In genomic region chr1:63544122-63544521, GRCm38 (mm10) we compare ENCODE assay signal across 25 mouse cellular contexts.
DNase-seq lines count a peak whose midpoint lies in the region; ATAC-seq and TF ChIP-seq lines count a peak whose summit lies in the region.
"Had no signal": no experiment of that assay in that cellular context is flagged by ENCODE, and none has a peak within 500 bp of the region (broad histone marks: within the 10 kb centered on the region; RNA-seq: fewer than 3 reads in every experiment).

No protein-coding gene starts in this region.

- H3K36me3 ChIP-seq in hindbrain, embryonic 16.5 days (ENCODE audit: control insufficient read depth, insufficient read depth, low read length): peaks cover 2% of the 10 kb centered on the region; the same call in 1 of the 2 replicates
- H3K36me3 ChIP-seq in hindbrain, embryonic 11.5 days (ENCODE audit: control insufficient read depth, insufficient read depth, low read length): no peaks in the 10 kb centered on the region
- no peaks in the 10 kb centered on the region for H3K36me3 ChIP-seq in neural tube, embryonic 14.5 days (ENCODE audit: control insufficient read depth, insufficient read depth, low read length)
- no peaks in the 10 kb centered on the region for H3K36me3 ChIP-seq in midbrain, embryonic 15.5 days (replicated peaks)
- H3K36me3 ChIP-seq in neural tube, embryonic 15.5 days: 0 out of 2 replicates have a peak, but pooled peaks cover 2% of the 10 kb centered on the region
- H3K36me3 ChIP-seq: forebrain, embryonic 10.5 days; heart, embryonic 12.5 days; heart, embryonic 15.5 days had no signal

- H3K4me3 ChIP-seq in hindbrain, embryonic 16.5 days (ENCODE audit: low read length): no peak overlapping the region
- no peak overlapping the region for H3K4me3 ChIP-seq in hindbrain, embryonic 11.5 days (ENCODE audit: low read depth, low read length)
- H3K4me3 ChIP-seq in neural tube, embryonic 14.5 days (ENCODE audit: low read depth, low read length): no peak overlapping the region
- H3K4me3 ChIP-seq in midbrain, embryonic 15.5 days: no peak overlapping the region
- no peak overlapping the region for H3K4me3 ChIP-seq in neural tube, embryonic 15.5 days (replicated peaks)
- no peak overlapping the region for H3K4me3 ChIP-seq in cerebellum, adult 2 months (replicated peaks; ENCODE audit: insufficient read depth, low read depth, low read length)
- H3K4me3 ChIP-seq: forebrain, embryonic 10.5 days; forebrain, embryonic 13.5 days; heart, embryonic 12.5 days; heart, embryonic 15.5 days; hindbrain, embryonic 15.5 days had no signal

- 0 out of 2 replicates have a peak, but pooled peaks have one; percentile 32 for ATAC-seq in hindbrain, embryonic 16.5 days
- no peak for ATAC-seq in hindbrain, embryonic 11.5 days (ENCODE audit: low FRiP score)
- 0 out of 2 replicates have a peak, but pooled peaks have one; percentile 24 for ATAC-seq in neural tube, embryonic 14.5 days (ENCODE audit: low read depth)
- ATAC-seq in midbrain, embryonic 15.5 days (replicated peaks): peak; percentile 55; the same call in 1 of the 2 replicates
- ATAC-seq in neural tube, embryonic 15.5 days (ENCODE audit: low FRiP score): peak; percentile 53
- ATAC-seq: CD4-positive, CD25-positive, alpha-beta regulatory T cell, adult 4 months; forebrain, embryonic 13.5 days; forebrain, embryonic 16.5 days; inflammation-experienced regulatory T-cells, adult 6 months had no signal

- H3K9me3 ChIP-seq in hindbrain, embryonic 16.5 days (ENCODE audit: control insufficient read depth, low read length): no peaks in the 10 kb centered on the region
- H3K9me3 ChIP-seq in hindbrain, embryonic 11.5 days (ENCODE audit: control insufficient read depth, low read length): no peaks in the 10 kb centered on the region
- no peaks in the 10 kb centered on the region for H3K9me3 ChIP-seq in neural tube, embryonic 14.5 days (ENCODE audit: control insufficient read depth, low read length)
- H3K9me3 ChIP-seq in midbrain, embryonic 15.5 days: no peaks in the 10 kb centered on the region
- no peaks in the 10 kb centered on the region for H3K9me3 ChIP-seq in neural tube, embryonic 15.5 days (replicated peaks)
- H3K9me3 ChIP-seq: forebrain, embryonic 10.5 days; forebrain, embryonic 13.5 days; heart, embryonic 12.5 days; heart, embryonic 15.5 days; hindbrain, embryonic 15.5 days had no signal

- no peaks in the 10 kb centered on the region; the same call in none of the 2 replicates for H3K4me1 ChIP-seq in hindbrain, embryonic 16.5 days (ENCODE audit: control insufficient read depth, insufficient read depth, low read depth, low read length)
- no peaks in the 10 kb centered on the region for H3K4me1 ChIP-seq in hindbrain, embryonic 11.5 days (replicated peaks; ENCODE audit: control insufficient read depth, insufficient read depth, low read length)
- H3K4me1 ChIP-seq in neural tube, embryonic 14.5 days (ENCODE audit: control insufficient read depth, insufficient read depth, low read length): no peaks in the 10 kb centered on the region
- peaks cover 22% of the 10 kb centered on the region for H3K4me1 ChIP-seq in midbrain, embryonic 15.5 days
- peaks cover 5% of the 10 kb centered on the region for H3K4me1 ChIP-seq in neural tube, embryonic 15.5 days
- H3K4me1 ChIP-seq in cerebellum, adult 2 months (ENCODE audit: control insufficient read depth, insufficient read depth, low read length): no peaks in the 10 kb centered on the region
- H3K4me1 ChIP-seq: heart, embryonic 12.5 days; heart, embryonic 15.5 days had no signal

- no peak for TF ChIP-seq CTCF in cerebellum, adult 2 months (IDR thresholded peaks at IDR 0.05; ENCODE audit: borderline replicate concordance, insufficient read depth, low read depth, low read length)

- no peak overlapping the region for H3K9ac ChIP-seq in hindbrain, embryonic 16.5 days (ENCODE audit: low read depth, low read length)
- no peak overlapping the region for H3K9ac ChIP-seq in hindbrain, embryonic 11.5 days (ENCODE audit: low read depth, low read length)
- no peak overlapping the region for H3K9ac ChIP-seq in neural tube, embryonic 14.5 days (replicated peaks; ENCODE audit: low read depth, low read length)
- H3K9ac ChIP-seq in midbrain, embryonic 15.5 days: no peak overlapping the region
- no peak overlapping the region for H3K9ac ChIP-seq in neural tube, embryonic 15.5 days (replicated peaks)
- H3K9ac ChIP-seq: forebrain, embryonic 13.5 days; heart, embryonic 12.5 days; heart, embryonic 15.5 days; hindbrain, embryonic 15.5 days had no signal

- DNase-seq in hindbrain, embryonic 11.5 days (ENCODE audit: low spot score): no peak
- no peak for DNase-seq in neural tube, embryonic 10.5 days (ENCODE audit: extremely low spot score, low spot score)
- no peak for DNase-seq in yolk sac, embryonic 10.5 days (ENCODE audit: low spot score)
- DNase-seq in cerebellum, adult 2 months: no peak
- DNase-seq: adrenal gland, adult 2 months; adrenal gland, postnatal 14 days; cerebellum, adult 11-12 months; cerebellum, adult 9-10 months; cerebellum, postnatal 14 days; gastrocnemius, postnatal 10 days; heart, adult 11 months; heart, postnatal 10 days; heart, postnatal 36 days had no signal

- H3K27ac ChIP-seq in hindbrain, embryonic 16.5 days (ENCODE audit: low read depth, low read length): no peak overlapping the region
- no peak overlapping the region for H3K27ac ChIP-seq in hindbrain, embryonic 11.5 days (ENCODE audit: low read depth, low read length)
- H3K27ac ChIP-seq in neural tube, embryonic 14.5 days (ENCODE audit: low read depth, low read length): no peak overlapping the region
- H3K27ac ChIP-seq in midbrain, embryonic 15.5 days: no peak overlapping the region
- H3K27ac ChIP-seq in neural tube, embryonic 15.5 days (replicated peaks): no peak overlapping the region
- H3K27ac ChIP-seq in cerebellum, adult 2 months (ENCODE audit: insufficient read depth, low read length): no peak overlapping the region
- H3K27ac ChIP-seq: forebrain, embryonic 10.5 days; forebrain, embryonic 13.5 days; heart, embryonic 15.5 days had no signal

- 51% methylated on average over 2 of the region's 2 CpGs for WGBS in hindbrain, embryonic 16.5 days
- 71% methylated on average over 2 of the region's 2 CpGs for WGBS in hindbrain, embryonic 11.5 days
- WGBS in neural tube, embryonic 14.5 days: 61% methylated on average over 2 of the region's 2 CpGs
- 45% methylated on average over 2 of the region's 2 CpGs for WGBS in midbrain, embryonic 15.5 days
- 65% methylated on average over 2 of the region's 2 CpGs for WGBS in neural tube, embryonic 15.5 days
- WGBS in cerebellum, adult 2 months: 76% methylated on average over 2 of the region's 2 CpGs

- TF ChIP-seq POLR2A in cerebellum, adult 2 months (IDR thresholded peaks at IDR 0.05; ENCODE audit: borderline replicate concordance, insufficient read depth, low read length): no peak

- no peak overlapping the region for H3K4me2 ChIP-seq in hindbrain, embryonic 16.5 days (ENCODE audit: low read length)
- H3K4me2 ChIP-seq in hindbrain, embryonic 11.5 days (replicated peaks; ENCODE audit: low read depth, low read length): no peak overlapping the region
- no peak overlapping the region for H3K4me2 ChIP-seq in neural tube, embryonic 14.5 days (ENCODE audit: low read depth, low read length)
- H3K4me2 ChIP-seq in midbrain, embryonic 15.5 days: no peak overlapping the region
- H3K4me2 ChIP-seq in neural tube, embryonic 15.5 days: no peak overlapping the region
- H3K4me2 ChIP-seq: forebrain, embryonic 13.5 days; heart, embryonic 12.5 days; heart, embryonic 15.5 days; hindbrain, embryonic 15.5 days had no signal

- no peaks in the 10 kb centered on the region for H3K27me3 ChIP-seq in hindbrain, embryonic 16.5 days (replicated peaks; ENCODE audit: control insufficient read depth, insufficient read depth, low read length)
- no peaks in the 10 kb centered on the region for H3K27me3 ChIP-seq in hindbrain, embryonic 11.5 days (ENCODE audit: control insufficient read depth, insufficient read depth, low read length)
- no peaks in the 10 kb centered on the region for H3K27me3 ChIP-seq in neural tube, embryonic 14.5 days (ENCODE audit: control insufficient read depth, insufficient read depth, low read length)
- H3K27me3 ChIP-seq in midbrain, embryonic 15.5 days (replicated peaks): no peaks in the 10 kb centered on the region
- no peaks in the 10 kb centered on the region for H3K27me3 ChIP-seq in neural tube, embryonic 15.5 days (replicated peaks)
- no peaks in the 10 kb centered on the region for H3K27me3 ChIP-seq in cerebellum, adult 2 months (ENCODE audit: control insufficient read depth, insufficient read depth, low read length)
- H3K27me3 ChIP-seq: forebrain, embryonic 13.5 days; heart, embryonic 12.5 days; heart, embryonic 15.5 days; hindbrain, embryonic 15.5 days had no signal
